Mouse (Mus musculus): ENCODE results near the gene Nr1i2.

The Nr1i2 gene

GRCm38 (mm10) chr16:38287762-38288161 is 6.9 kb downstream of the Nr1i2 start:
- no peak for DNase-seq (ENCODE audit: extremely low spot score, low read depth, low spot score)

GRCm38 (mm10) chr16:38287357-38287756 is 7.3 kb downstream of the Nr1i2 start:
- DNase-seq (ENCODE audit: extremely low spot score, low read depth, low spot score) = no peak

GRCm38 (mm10) chr16:38286541-38286940 is 8.1 kb downstream of the Nr1i2 start:
- DNase-seq (ENCODE audit: extremely low spot score, low read depth, low spot score) = no peak

GRCm38 (mm10) chr16:38285801-38286200 is 8.8 kb downstream of the Nr1i2 start:
- no peak for DNase-seq (ENCODE audit: extremely low spot score, low read depth, low spot score)

GRCm38 (mm10) chr16:38283300-38283699 is 11.3 kb downstream of the Nr1i2 start:
- DNase-seq (ENCODE audit: extremely low spot score, low read depth, low spot score) = no peak

GRCm38 (mm10) chr16:38282559-38283160 is 12.0 kb downstream of the Nr1i2 start:
- DNase-seq (ENCODE audit: extremely low spot score, low read depth, low spot score) = no peak

- no peak for DNase-seq (ENCODE audit: extremely low spot score, low read depth, low spot score)
Measured at GRCm38 (mm10) chr16:38280951-38281350, 13.7 kb downstream of the Nr1i2 start.

- no peak for DNase-seq (ENCODE audit: extremely low spot score, low read depth, low spot score)
Measured at GRCm38 (mm10) chr16:38279794-38280193, 14.8 kb downstream of the Nr1i2 start.

- DNase-seq (ENCODE audit: extremely low spot score, low read depth, low spot score) = no peak
Measured at GRCm38 (mm10) chr16:38274737-38275136, 19.9 kb downstream of the Nr1i2 start.

- no peak for DNase-seq (ENCODE audit: extremely low spot score, low read depth, low spot score)
Measured at GRCm38 (mm10) chr16:38272483-38272882, 22.1 kb downstream of the Nr1i2 start.

GRCm38 (mm10) chr16:38271601-38272000 is 23.0 kb downstream of the Nr1i2 start:
- no peak for DNase-seq (ENCODE audit: extremely low spot score, low read depth, low spot score)

GRCm38 (mm10) chr16:38255927-38256326 is 38.7 kb downstream of the Nr1i2 start:
- DNase-seq (ENCODE audit: extremely low spot score, low read depth, low spot score) = no peak

GRCm38 (mm10) chr16:38255107-38255506 is 39.5 kb downstream of the Nr1i2 start:
- no peak for DNase-seq (ENCODE audit: extremely low spot score, low read depth, low spot score)

GRCm38 (mm10) chr16:38254001-38254400 is 40.6 kb downstream of the Nr1i2 start:
- DNase-seq (ENCODE audit: extremely low spot score, low read depth, low spot score) = no peak

GRCm38 (mm10) chr16:38250467-38250866 is 44.2 kb downstream of the Nr1i2 start:
- DNase-seq (ENCODE audit: extremely low spot score, low read depth, low spot score) = no peak

GRCm38 (mm10) chr16:38248331-38248961 is 46.2 kb downstream of the Nr1i2 start:
- no peak for DNase-seq (ENCODE audit: extremely low spot score, low read depth, low spot score)

- DNase-seq (ENCODE audit: extremely low spot score, low read depth, low spot score) = no peak
Measured at GRCm38 (mm10) chr16:38245849-38246585, 48.6 kb downstream of the Nr1i2 start.

- DNase-seq (ENCODE audit: extremely low spot score, low read depth, low spot score) = no peak
Measured at GRCm38 (mm10) chr16:38245379-38245778, 49.2 kb downstream of the Nr1i2 start.

- DNase-seq (ENCODE audit: extremely low spot score, low read depth, low spot score) = no peak
Measured at GRCm38 (mm10) chr16:38244111-38244510, 50.5 kb downstream of the Nr1i2 start.

- DNase-seq (ENCODE audit: extremely low spot score, low read depth, low spot score) = no peak
Measured at GRCm38 (mm10) chr16:38240167-38240566, 54.5 kb downstream of the Nr1i2 start.

GRCm38 (mm10) chr16:38239729-38240128 is 54.9 kb downstream of the Nr1i2 start:
- DNase-seq (ENCODE audit: extremely low spot score, low read depth, low spot score) = no peak

- no peak for DNase-seq (ENCODE audit: extremely low spot score, low read depth, low spot score)
Measured at GRCm38 (mm10) chr16:38236936-38237585, 57.6 kb downstream of the Nr1i2 start.
